Mouse (Mus musculus): ENCODE measurements at regions not wholly inside any gene's neighbourhood (a gene's known extent, or its start where the extent isn't known, plus 50 kb on each side); places are given as distances from the start of the nearest gene placed in this dataset.

DNA sequence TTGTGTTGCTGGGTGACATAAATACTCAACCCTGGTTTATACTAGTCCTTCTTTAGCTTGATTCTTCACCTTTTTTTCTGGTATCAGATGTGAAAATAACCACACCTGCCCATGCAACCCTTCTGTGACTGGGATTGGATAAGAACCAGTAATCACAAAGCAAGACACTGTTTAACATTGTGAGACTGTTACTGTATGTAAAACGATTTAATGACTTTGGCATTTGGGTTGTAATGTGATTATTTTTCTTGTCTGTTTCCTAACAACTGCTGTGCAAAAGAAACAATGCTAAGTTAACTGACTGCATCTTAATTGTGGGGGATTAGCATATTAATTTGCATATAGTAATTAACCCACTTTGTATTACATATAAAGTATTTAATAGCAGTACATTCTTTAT is 240.3 kb upstream of the Spag17 start:
- no peak overlapping the region for H3K27ac ChIP-seq (ENCODE audit: low read depth, low read length)
- H3K4me1 ChIP-seq (ENCODE audit: insufficient read depth), result no peaks in the 10 kb centered on the region
- DNase-seq, result no peak
- no peak for TF ChIP-seq CTCF (IDR thresholded peaks at IDR 0.05; ENCODE audit: low read depth)
- no peaks in the 10 kb centered on the region for H3K9me3 ChIP-seq (ENCODE audit: low read length)
- WGBS, result 19% methylated on average over 1 of the region's 1 CpGs
- H3K4me3 ChIP-seq (ENCODE audit: low read depth, low read length), result no peak overlapping the region
- no peak overlapping the region for H3K4me2 ChIP-seq (ENCODE audit: low read depth)
- H3K27me3 ChIP-seq (ENCODE audit: insufficient read depth, low read length), result no peaks in the 10 kb centered on the region
- no peaks in the 10 kb centered on the region for H3K36me3 ChIP-seq (ENCODE audit: insufficient read depth)
- no peak for ATAC-seq
- no peak overlapping the region for H3K9ac ChIP-seq

DNA sequence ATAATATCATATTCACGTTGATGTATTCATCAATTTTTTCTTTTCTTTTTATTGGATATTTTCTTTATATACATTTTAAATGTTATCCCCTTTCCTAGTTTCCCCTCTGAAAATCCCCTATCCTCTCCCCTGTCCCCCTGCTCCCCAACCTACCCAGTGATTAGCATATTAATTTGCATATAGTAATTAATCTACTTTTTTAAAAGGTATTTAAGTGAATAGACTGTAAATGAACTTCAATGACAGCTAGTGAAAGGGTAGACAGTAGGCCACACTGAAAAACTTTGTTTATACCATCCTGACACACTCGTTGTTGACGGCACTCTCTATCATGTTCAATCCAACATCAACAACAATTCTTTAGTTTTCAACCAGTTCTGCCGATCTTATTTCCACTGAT is 239.9 kb upstream of the Spag17 start:
- 45% methylated on average over 4 of the region's 4 CpGs for whole genome bisulfite sequencing
- no peak overlapping the region for H3K4me2 ChIP-seq (ENCODE audit: low read depth)

DNA sequence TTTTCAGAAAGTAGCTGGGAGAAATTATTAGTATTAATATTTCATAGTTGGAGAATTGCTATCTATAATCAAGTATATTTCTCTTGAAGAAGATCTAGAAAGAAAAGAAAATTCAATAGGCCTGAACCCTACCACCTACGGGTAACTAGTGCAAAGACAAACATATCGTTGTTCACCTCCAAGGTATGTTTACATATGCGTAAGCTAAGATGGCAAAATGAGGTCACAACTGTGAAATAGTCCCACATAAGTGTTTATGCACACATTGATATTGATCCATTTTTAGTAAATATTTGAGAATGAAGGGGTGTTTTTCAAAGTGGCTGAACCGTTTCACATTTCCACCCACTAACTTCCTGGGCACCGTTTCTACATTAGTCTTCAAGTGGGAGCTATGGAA is 227.6 kb upstream of the Spag17 start:
- 87% methylated on average over 5 of the region's 5 CpGs for WGBS

More for the DNA sequence above, 239.9 kb upstream of the Spag17 start:
- Histone ChIP-seq H3K27ac (ENCODE audit: low read depth, low read length) (no peak overlapping the region), H3K4me1 (ENCODE audit: insufficient read depth) (no peaks in the 10 kb centered on the region), H3K27me3 (ENCODE audit: insufficient read depth, low read length) (no peaks in the 10 kb centered on the region), H3K4me3 (ENCODE audit: low read depth, low read length) (no peak overlapping the region), H3K9ac (no peak overlapping the region), H3K36me3 (ENCODE audit: insufficient read depth) (no peaks in the 10 kb centered on the region), H3K9me3 (ENCODE audit: low read length) (no peaks in the 10 kb centered on the region)
- DNase-seq (no peak), ATAC-seq (no peak)
- no peak for TF ChIP-seq CTCF (IDR thresholded peaks at IDR 0.05; ENCODE audit: low read depth)

DNA sequence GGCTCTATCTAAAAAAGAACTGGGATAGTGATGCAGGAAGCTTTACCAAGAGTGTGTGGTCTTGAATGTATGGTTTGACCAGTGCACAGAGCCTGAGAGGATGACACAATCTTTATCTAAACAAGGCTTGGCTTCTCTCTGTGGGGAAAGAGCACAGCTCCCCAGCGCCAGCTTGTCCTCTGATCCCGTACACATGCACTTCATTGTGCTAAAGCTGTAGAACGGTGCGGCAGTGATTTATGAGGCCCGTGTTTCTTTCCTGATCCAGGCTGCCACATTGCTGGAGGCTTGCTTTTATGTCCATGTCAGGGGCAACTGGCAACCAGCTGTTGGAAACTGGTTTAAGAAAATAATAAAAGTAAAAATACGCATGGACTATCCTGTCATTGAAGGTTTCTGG is 221.4 kb upstream of the Spag17 start:
- Histone ChIP-seq H3K4me2 (ENCODE audit: low read depth) (no peak overlapping the region), H3K9me3 (ENCODE audit: low read length) (no peaks in the 10 kb centered on the region), H3K4me3 (ENCODE audit: low read depth, low read length) (no peak overlapping the region), H3K9ac (no peak overlapping the region), H3K27me3 (ENCODE audit: insufficient read depth, low read length) (no peaks in the 10 kb centered on the region), H3K36me3 (ENCODE audit: insufficient read depth) (no peaks in the 10 kb centered on the region), H3K4me1 (ENCODE audit: insufficient read depth) (no peaks in the 10 kb centered on the region), H3K27ac (ENCODE audit: low read depth, low read length) (no peak overlapping the region)
- TF ChIP-seq CTCF (IDR thresholded peaks at IDR 0.05; ENCODE audit: low read depth), result no peak
- ATAC-seq, result no peak
- DNase-seq, result no peak
- WGBS, result 88% methylated on average over 6 of the region's 6 CpGs

More for the DNA sequence above, 227.6 kb upstream of the Spag17 start:
- Histone ChIP-seq H3K4me3 (ENCODE audit: low read depth, low read length) (no peak overlapping the region), H3K4me1 (ENCODE audit: insufficient read depth) (no peaks in the 10 kb centered on the region), H3K4me2 (ENCODE audit: low read depth) (no peak overlapping the region), H3K9ac (no peak overlapping the region), H3K27ac (ENCODE audit: low read depth, low read length) (no peak overlapping the region), H3K9me3 (ENCODE audit: low read length) (no peaks in the 10 kb centered on the region), H3K27me3 (ENCODE audit: insufficient read depth, low read length) (no peaks in the 10 kb centered on the region), H3K36me3 (ENCODE audit: insufficient read depth) (no peaks in the 10 kb centered on the region)
- DNase-seq, result no peak
- no peak for TF ChIP-seq CTCF (IDR thresholded peaks at IDR 0.05; ENCODE audit: low read depth)
- ATAC-seq, result no peak

DNA sequence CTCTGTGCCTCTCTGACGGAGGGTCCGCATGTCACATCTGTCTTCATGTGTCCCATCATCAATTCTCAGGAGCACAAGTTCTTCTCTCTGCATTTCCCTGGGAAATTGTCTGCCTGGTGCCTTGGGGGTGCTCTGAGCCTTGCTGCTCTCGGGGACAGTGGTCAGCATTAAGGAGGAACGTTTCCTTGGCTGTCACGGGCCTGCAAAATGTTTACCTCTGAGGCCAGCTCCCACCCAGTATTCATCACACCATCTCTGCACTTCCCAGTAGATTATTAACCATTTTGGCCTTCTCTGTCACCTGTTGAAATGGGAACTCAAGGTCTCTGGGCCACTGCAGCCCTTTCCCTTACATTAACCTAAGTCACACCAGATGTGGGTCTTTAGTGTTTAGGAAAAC is 219.8 kb upstream of the Spag17 start:
- DNase-seq (no peak), ATAC-seq (no peak)
- H3K9me3 ChIP-seq (ENCODE audit: low read length), result no peaks in the 10 kb centered on the region
- H3K27ac ChIP-seq (ENCODE audit: low read depth, low read length), result no peak overlapping the region
- H3K9ac ChIP-seq, result no peak overlapping the region
- TF ChIP-seq CTCF (IDR thresholded peaks at IDR 0.05; ENCODE audit: low read depth), result no peak
- H3K36me3 ChIP-seq (ENCODE audit: insufficient read depth), result no peaks in the 10 kb centered on the region
- no peak overlapping the region for H3K4me3 ChIP-seq (ENCODE audit: low read depth, low read length)
- H3K4me1 ChIP-seq (ENCODE audit: insufficient read depth), result no peaks in the 10 kb centered on the region
- no peak overlapping the region for H3K4me2 ChIP-seq (ENCODE audit: low read depth)
- H3K27me3 ChIP-seq (ENCODE audit: insufficient read depth, low read length), result no peaks in the 10 kb centered on the region
- 83% methylated on average over 5 of the region's 5 CpGs for WGBS

DNA sequence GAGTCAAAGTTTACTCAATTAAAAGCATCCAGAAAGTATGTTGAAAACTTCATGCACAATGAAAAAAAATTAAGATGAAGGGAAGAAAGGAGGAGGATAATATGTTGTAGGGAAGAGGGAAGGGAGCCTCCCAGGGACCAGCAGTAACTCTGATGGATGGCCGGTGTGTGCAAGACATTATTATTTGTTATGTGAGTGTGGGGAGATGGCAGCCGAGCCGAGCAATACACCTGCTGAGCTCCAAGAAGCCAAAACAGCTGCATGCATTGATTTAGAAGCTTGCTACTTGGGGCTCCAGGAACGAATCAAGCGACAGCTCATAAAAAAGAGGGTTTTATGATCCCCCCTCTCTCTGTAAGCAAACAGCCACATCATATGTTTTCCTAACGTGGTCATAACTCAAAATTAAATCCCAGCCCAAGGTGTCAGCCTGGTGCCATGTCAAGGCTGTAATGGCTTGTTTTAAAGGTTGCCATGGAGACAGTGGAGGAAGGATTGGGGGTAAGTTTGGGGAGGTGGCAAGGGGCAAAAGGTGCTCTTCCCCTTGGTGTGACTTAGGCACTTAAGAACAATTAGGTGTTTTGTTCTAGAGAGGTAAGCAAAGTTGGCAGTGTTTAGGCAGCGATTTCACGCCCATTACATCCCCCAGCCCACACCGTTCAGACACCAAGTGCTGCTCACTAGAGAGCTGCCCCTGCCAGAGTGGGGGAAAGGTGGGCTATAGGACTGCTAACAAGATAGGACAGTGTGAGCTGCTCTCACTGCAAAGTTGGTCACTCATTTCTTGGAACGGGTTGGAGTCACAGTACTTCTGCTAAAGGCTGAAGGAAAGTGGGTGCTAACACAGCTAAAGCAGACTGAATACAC is 219.1 kb upstream of the Spag17 start:
- H3K4me1 ChIP-seq (ENCODE audit: insufficient read depth), result no peaks in the 10 kb centered on the region
- no peaks in the 10 kb centered on the region for H3K27me3 ChIP-seq (ENCODE audit: insufficient read depth, low read length)
- DNase-seq (no peak), ATAC-seq (no peak)
- TF ChIP-seq CTCF (IDR thresholded peaks at IDR 0.05; ENCODE audit: low read depth), result no peak
- 38% methylated on average over 10 of the region's 10 CpGs for WGBS
- H3K9me3 ChIP-seq (ENCODE audit: low read length), result no peaks in the 10 kb centered on the region
- no peak overlapping the region for H3K9ac ChIP-seq
- no peak overlapping the region for H3K27ac ChIP-seq (ENCODE audit: low read depth, low read length)
- H3K36me3 ChIP-seq (ENCODE audit: insufficient read depth), result no peaks in the 10 kb centered on the region
- no peak overlapping the region for H3K4me2 ChIP-seq (ENCODE audit: low read depth)
- H3K4me3 ChIP-seq (ENCODE audit: low read depth, low read length), result no peak overlapping the region

DNA sequence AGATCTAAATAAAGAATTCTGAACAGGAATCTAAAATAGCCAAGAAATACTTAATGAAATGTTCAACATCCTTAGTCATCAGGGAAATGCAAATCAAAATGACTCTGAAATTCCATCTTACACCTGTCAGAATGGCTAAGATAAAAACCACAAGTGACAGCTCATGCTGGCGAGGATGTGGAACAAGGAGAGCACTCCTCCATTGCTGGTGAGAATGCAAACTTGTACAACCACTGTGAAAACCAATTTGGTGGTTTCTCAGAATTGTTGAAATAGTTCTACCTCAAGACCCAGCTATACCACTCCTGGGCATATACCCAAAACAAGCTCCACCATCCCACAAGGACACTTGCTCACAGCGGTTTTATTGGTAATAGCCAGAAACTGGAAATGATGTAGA is 211.1 kb upstream of the Spag17 start:
- no peaks in the 10 kb centered on the region for H3K36me3 ChIP-seq (ENCODE audit: insufficient read depth)
- no peak overlapping the region for H3K9ac ChIP-seq
- H3K9me3 ChIP-seq (ENCODE audit: low read length), result no peaks in the 10 kb centered on the region
- 98% methylated on average over 2 of the region's 2 CpGs for WGBS
- no peak overlapping the region for H3K4me3 ChIP-seq (ENCODE audit: low read depth, low read length)
- no peak overlapping the region for H3K4me2 ChIP-seq (ENCODE audit: low read depth)
- DNase-seq (no peak), ATAC-seq (no peak)
- H3K27ac ChIP-seq (ENCODE audit: low read depth, low read length), result no peak overlapping the region
- H3K4me1 ChIP-seq (ENCODE audit: insufficient read depth), result no peaks in the 10 kb centered on the region
- TF ChIP-seq CTCF (IDR thresholded peaks at IDR 0.05; ENCODE audit: low read depth), result no peak
- no peaks in the 10 kb centered on the region for H3K27me3 ChIP-seq (ENCODE audit: insufficient read depth, low read length)

Measured in forebrain, postnatal 0 days (tissue).